Mouse (Mus musculus): ENCODE results near the gene Abca17.

- TF ChIP-seq CTCF (IDR thresholded peaks at IDR 0.05; ENCODE audit: extremely low read depth, insufficient read depth, low read length) (peak; percentile 51), POLR2A (IDR thresholded peaks at IDR 0.05; ENCODE audit: extremely low read depth, insufficient read depth, low read length) (no peak)
Measured at GRCm38 (mm10) chr17:24243311-24243969, 107.4 kb downstream of the Abca17 start.
